27 mouse cellular contexts compared by ENCODE assay signal in genomic region chr8:125796970-125797369, GRCm38 (mm10).
A peak's percentile ranks its signal among the peaks of the same experiment; 100 is the strongest.
DNase-seq lines count a peak whose midpoint lies in the region; ATAC-seq and TF ChIP-seq lines count a peak whose summit lies in the region.
"Had no signal": no experiment of that assay in that cellular context is flagged by ENCODE, and none has a peak within 500 bp of the region (broad histone marks: within the 10 kb centered on the region; RNA-seq: fewer than 3 reads in every experiment).

No protein-coding gene starts in this region.

- TF ChIP-seq POLR2A in cerebellum, adult 2 months (IDR thresholded peaks at IDR 0.05; ENCODE audit: borderline replicate concordance, insufficient read depth, low read length), result no peak

- no peak overlapping the region for H3K27ac ChIP-seq in cerebellum, adult 2 months (ENCODE audit: insufficient read depth, low read length)
- H3K27ac ChIP-seq: embryonic facial prominence, embryonic 12.5 days; embryonic facial prominence, embryonic 15.5 days; gastrocnemius, adult 2 months; heart, embryonic 10.5 days; heart, embryonic 13.5 days; hindbrain, embryonic 14.5 days; hindbrain, postnatal 0 days had no signal

- peaks cover 19% of the 10 kb centered on the region for H3K4me1 ChIP-seq in cerebellum, adult 2 months (ENCODE audit: control insufficient read depth, insufficient read depth, low read length)
- H3K4me1 ChIP-seq: embryonic facial prominence, embryonic 15.5 days had no signal

- H3K4me3 ChIP-seq in cerebellum, adult 2 months (replicated peaks; ENCODE audit: insufficient read depth, low read depth, low read length), result no peak overlapping the region
- H3K4me3 ChIP-seq: embryonic facial prominence, embryonic 12.5 days; embryonic facial prominence, embryonic 15.5 days; gastrocnemius, adult 2 months; heart, embryonic 10.5 days; heart, embryonic 13.5 days had no signal

- TF ChIP-seq CTCF in cerebellum, adult 2 months (IDR thresholded peaks at IDR 0.05; ENCODE audit: borderline replicate concordance, insufficient read depth, low read depth, low read length), result no peak

- ATAC-seq in cerebellum, adult (ENCODE audit: insufficient number of reproducible peaks, low FRiP score, low TSS enrichment), result peak; percentile 58; the same call in 1 of the 2 replicates
- ATAC-seq: activated CD4-positive, CD25-positive, alpha-beta regulatory T cell, adult 4 months; forebrain, embryonic 14.5 days; forebrain, postnatal 0 days; hindbrain, postnatal 0 days; inflammation-experienced regulatory T-cells, adult 6 months; intestine, embryonic 16.5 days had no signal

- no peak for DNase-seq in cerebellum, postnatal 4 days (ENCODE audit: low spot score in 2 of 2)
- DNase-seq in cerebellum, adult 2 months, result peak; percentile 62 to 76
- peak; percentile 76 for DNase-seq in cerebellum, adult 9-11 months
- peak; percentile 38 to 59 for DNase-seq in cerebellum, postnatal 36 days
- no peak for DNase-seq in urinary bladder, postnatal 14 days (ENCODE audit: low spot score)
- no peak for DNase-seq in spleen, postnatal 4 days (ENCODE audit: low spot score in 2 of 2)
- DNase-seq in layer of hippocampus, postnatal 36 days, result no peak
- DNase-seq: adrenal gland, adult 8-10 months; adrenal gland, postnatal 25 days; forebrain, postnatal 0 days; gastrocnemius, adult 2 months; gastrocnemius, postnatal 25 days; heart, adult 18-20 months; heart, postnatal 14 days; heart, postnatal 4 days; kidney, adult 18-20 months had no signal

- WGBS in cerebellum, adult 2 months, result 37% methylated on average over 2 of the region's 2 CpGs

- H3K27me3 ChIP-seq in cerebellum, adult 2 months (ENCODE audit: control insufficient read depth, insufficient read depth, low read length), result no peaks in the 10 kb centered on the region
- H3K27me3 ChIP-seq: embryonic facial prominence, embryonic 12.5 days; embryonic facial prominence, embryonic 15.5 days; heart, embryonic 13.5 days had no signal

Comparison
In these comparisons a context has a peak if more than half of its experiments do, and no peak if none do; other contexts are left out.
1. DNase-seq: peak in cerebellum, adult 2 months (2 of 2), cerebellum, adult 9-11 months (single experiment) and cerebellum, postnatal 36 days (2 of 2); none in cerebellum, postnatal 4 days (0 of 2), urinary bladder, postnatal 14 days (single experiment), spleen, postnatal 4 days (0 of 2) and layer of hippocampus, postnatal 36 days (0 of 2).